In genomic region chr9:45382834-45383233, GRCm38 (mm10) we compare ENCODE assay signal across 20 mouse cellular contexts. TPM values are rescaled to one million over a fixed set of nuclear protein-coding genes. Genes with fewer than 3 reads are reported as not detected.
"Had no signal": no experiment of that assay in that cellular context is flagged by ENCODE, and none has a peak within 500 bp of the region (broad histone marks: within the 10 kb centered on the region; RNA-seq: fewer than 3 reads in every experiment).

No protein-coding gene starts in this region.

- H3K4me3 ChIP-seq: lung, embryonic 15.5 days; megakaryocyte, embryonic 14.5 days; midbrain, embryonic 13.5 days; midbrain, embryonic 15.5 days; neural tube, embryonic 12.5 days; stomach, embryonic 15.5 days had no signal

- DNase-seq: lung, adult 2 months; lung, postnatal 14 days; lung, postnatal 36 days; right cerebral cortex, postnatal 14 days; thymus, adult 2 months; thymus, postnatal 25 days; thymus, postnatal 4 days had no signal

- H3K36me3 ChIP-seq: lung, embryonic 15.5 days; midbrain, embryonic 15.5 days; neural tube, embryonic 12.5 days; stomach, embryonic 15.5 days had no signal

- H3K27ac ChIP-seq: lung, embryonic 15.5 days; macrophage; midbrain, embryonic 13.5 days; midbrain, embryonic 15.5 days; neural tube, embryonic 12.5 days; stomach, embryonic 15.5 days; stomach, postnatal 0 days had no signal

- H3K9me3 ChIP-seq: lung, embryonic 15.5 days; megakaryocyte, embryonic 14.5 days; midbrain, embryonic 13.5 days; midbrain, embryonic 15.5 days; neural tube, embryonic 12.5 days; stomach, embryonic 15.5 days had no signal

- H3K4me2 ChIP-seq: lung, embryonic 15.5 days; midbrain, embryonic 11.5 days; midbrain, embryonic 13.5 days; midbrain, embryonic 15.5 days; neural tube, embryonic 12.5 days; stomach, embryonic 15.5 days had no signal

- H3K27me3 ChIP-seq: lung, embryonic 15.5 days; midbrain, embryonic 13.5 days; midbrain, embryonic 15.5 days; neural tube, embryonic 12.5 days; stomach, embryonic 15.5 days had no signal

- H3K9ac ChIP-seq: lung, embryonic 15.5 days; midbrain, embryonic 13.5 days; midbrain, embryonic 15.5 days; neural tube, embryonic 12.5 days; stomach, embryonic 15.5 days had no signal

- ATAC-seq: lung, postnatal 0 days; midbrain, embryonic 13.5 days; midbrain, embryonic 15.5 days had no signal

- H3K4me1 ChIP-seq: lung, embryonic 15.5 days; stomach, embryonic 15.5 days had no signal

RNA-seq across cellular contexts. Expression of gene Fxyd6, which starts 12.8 kb away (rescaled TPM):
- total RNA-seq: megakaryocyte progenitor cell, adult 5-6 weeks; monocyte, adult 5-6 weeks; neutrophil, adult 5-6 weeks had no signal
- polyA plus RNA-seq: macrophage had no signal

RNA-seq across cellular contexts. Expression of gene Fxyd2, which starts 16.6 kb away (rescaled TPM):
- total RNA-seq: monocyte, adult 5-6 weeks; neutrophil, adult 5-6 weeks had no signal

RNA-seq across cellular contexts. Expression of gene Dscaml1, which starts 43.6 kb away (rescaled TPM):
- total RNA-seq: megakaryocyte progenitor cell, adult 5-6 weeks; monocyte, adult 5-6 weeks; neutrophil, adult 5-6 weeks had no signal
